Mouse (Mus musculus) CH12.LX (cell line): Measurements from ENCODE around the gene Cradd. TPM values are rescaled to one million over a fixed set of nuclear protein-coding genes. Genes with fewer than 3 reads are reported as not detected.

Experiments used
- DNase-seq: peaks from one replicate; pipeline ENCODE4 v3.0.0-alpha.2; 2013; ENCODE audit errors: extremely low read depth
- H3K27ac ChIP-seq: 2 replicates; pipeline ENCODE4 v1.5.1; 2012; ENCODE audit warnings: low read depth, mild to moderate bottlenecking, control low read depth, moderate library complexity; ENCODE audit not compliant: insufficient read depth
- H3K27me3 ChIP-seq: replicated peaks from 2 replicates; pipeline ENCODE3; 2012; ENCODE audit warnings: inconsistent platforms
- H3K36me3 ChIP-seq, 2 experiments: replicated peaks in 1 of 2; 2 replicates each; pipeline versions ENCODE3 to v1.6.1; 2012; ENCODE audit warnings: inconsistent platforms in 1 of 2, low read length in 1 of 2, mild to moderate bottlenecking in 1 of 2, mixed read lengths in 1 of 2, moderate library complexity in 1 of 2; ENCODE audit not compliant: control insufficient read depth in 1 of 2, insufficient read depth in 1 of 2
- H3K4me1 ChIP-seq, 2 experiments: 2 replicates each; pipeline ENCODE4 v1.6.1; 2012; ENCODE audit warnings: inconsistent platforms in 1 of 2, moderate library complexity in 1 of 2; ENCODE audit not compliant: insufficient read depth in 2 of 2, control insufficient read depth in 1 of 2
- H3K4me2 ChIP-seq: 2 replicates; pipeline ENCODE4 v1.6.1; 2012; ENCODE audit warnings: low read depth, mild to moderate bottlenecking, control low read depth; ENCODE audit not compliant: poor library complexity, insufficient read depth, severe bottlenecking
- H3K4me3 ChIP-seq, 3 experiments: fragments of 150-350 bp in 1 of 3; sonication (generic) in 1 of 3; replicated peaks in 1 of 3; 2 replicates each; pipeline versions ENCODE3 to v1.5.1; 2011 to 2012; ENCODE audit warnings: low read depth in 2 of 3, low read length in 2 of 3, mild to moderate bottlenecking in 2 of 3, moderate library complexity in 2 of 3, control low read depth in 1 of 3, improper control_type of control experiment in 1 of 3, inconsistent platforms in 1 of 3, mixed read lengths in 1 of 3; ENCODE audit not compliant: poor library complexity in 1 of 3
- H3K79me2 ChIP-seq: replicated peaks from 2 replicates; pipeline ENCODE4 v1.6.1; 2012; ENCODE audit warnings: mild to moderate bottlenecking, moderate library complexity; ENCODE audit not compliant: control insufficient read depth, poor library complexity, insufficient read depth, severe bottlenecking; ENCODE audit errors: extremely low read depth
- H3K9ac ChIP-seq: 2 replicates; pipeline ENCODE4 v1.6.1; 2012; ENCODE audit warnings: low read depth, mild to moderate bottlenecking, control low read depth, moderate library complexity; ENCODE audit not compliant: insufficient read depth
- H3K9me3 ChIP-seq: replicated peaks from 2 replicates; pipeline ENCODE3; 2012; ENCODE audit warnings: low read length, inconsistent platforms, mixed read lengths
- ELF1 ChIP-seq: IDR thresholded peaks from 2 replicates; pipeline ENCODE4 v1.6.1; 2014; ENCODE audit warnings: low read depth, mild to moderate bottlenecking, inconsistent platforms, low read length, improper control_type of control experiment
- ETS1 ChIP-seq: conservative IDR thresholded peaks from 2 replicates; pipeline ENCODE4 v1.6.1; 2012; ENCODE audit warnings: low read depth, mild to moderate bottlenecking, inconsistent platforms, low read length, improper control_type of control experiment, moderate library complexity
- JUND ChIP-seq: conservative IDR thresholded peaks from 2 replicates; pipeline ENCODE4 v1.6.1; 2011; ENCODE audit warnings: low read depth, low read length, improper control_type of control experiment
- KAT2A ChIP-seq: IDR thresholded peaks from 2 replicates; pipeline ENCODE4 v1.6.1; 2012; ENCODE audit warnings: low read length, improper control_type of control experiment, inconsistent platforms; ENCODE audit not compliant: insufficient replicate concordance
- MAFK ChIP-seq: IDR thresholded peaks from 2 replicates; pipeline ENCODE4 v1.6.1; 2011; ENCODE audit warnings: low read length, improper control_type of control experiment; ENCODE audit not compliant: insufficient replicate concordance
- MXI1 ChIP-seq: IDR thresholded peaks from 2 replicates; pipeline ENCODE4 v1.6.1; 2011; ENCODE audit warnings: mild to moderate bottlenecking, low read depth, low read length, improper control_type of control experiment
- POLR2AphosphoS2 ChIP-seq: IDR thresholded peaks from 2 replicates; pipeline ENCODE4 v1.6.1; 2011; ENCODE audit warnings: low read depth, low read length, improper control_type of control experiment
- RAD21 ChIP-seq: IDR thresholded peaks from 2 replicates; pipeline ENCODE4 v1.6.1; 2011; ENCODE audit warnings: low read depth, mild to moderate bottlenecking, low read length, improper control_type of control experiment, moderate library complexity
- TBP ChIP-seq: conservative IDR thresholded peaks from 2 replicates; pipeline ENCODE4 v1.6.1; 2011; ENCODE audit warnings: low read depth, low read length, improper control_type of control experiment
- ZMIZ1 ChIP-seq: IDR thresholded peaks from 2 replicates; pipeline ENCODE4 v1.6.1; 2012; ENCODE audit warnings: low read depth, mild to moderate bottlenecking, inconsistent platforms, low read length, improper control_type of control experiment
- ZNF384 ChIP-seq: IDR thresholded peaks from 2 replicates; pipeline ENCODE4 v1.6.1; 2012; ENCODE audit warnings: low read depth, low read length, improper control_type of control experiment, inconsistent platforms
- dilution Hi-C: fragments of 300-500 bp; cut with MboI; formaldehyde crosslinking; loops from 2 replicates; pipeline ENCODE4 v1.14.3; 2020; ENCODE audit warnings: low sequenced_read_pairs; ENCODE audit not compliant: extremely low pct_unique_long_range_greater_than_20kb, extremely low pct_ligation_motif_present
- in situ Hi-C: fragments of 300-500 bp; cut with MboI; formaldehyde crosslinking; loops from 3 replicates; pipeline ENCODE4 v1.14.3; 2019; ENCODE audit warnings: low sequenced_read_pairs, low pct_ligation_motif_present, low pct_unique_long_range_greater_than_20kb, mixed read lengths
- polyA plus RNA-seq: library from polyadenylated mRNA; unstranded; fragments of >175 nt; gene quantifications from 2 replicates; pipeline ENCODE4 v1.2.1, GENCODE M21; 2012; ENCODE audit warnings: low read depth; ENCODE audit not compliant: insufficient read length
- total RNA-seq, 2 experiments: library from RNA; depleted of rRNA; stranded (reverse); fragments of 300-350 nt in 1 of 2; fragments of >200 nt in 1 of 2; gene quantifications; 2 replicates each; pipeline ENCODE4 v1.2.3; 2012 to 2014

The Cradd gene
- total and polyA plus RNA-seq, 3 experiments, result 5.6 to 8.8 (median 5.6) TPM

GRCm38 (mm10) chr10:95238667-95239066, 85.3 kb downstream of the Cradd start:
- no peaks in the 10 kb centered on the region for H3K27me3 ChIP-seq
- in situ Hi-C loops (no loop called here), dilution Hi-C loops (no loop called here)
- H3K9ac ChIP-seq, result no peak overlapping the region
- H3K4me2 ChIP-seq, result no peak overlapping the region
- no peaks in the 10 kb centered on the region for H3K36me3 ChIP-seq
- no peaks in the 10 kb centered on the region for H3K9me3 ChIP-seq
- no peak overlapping the region for H3K4me3 ChIP-seq
- H3K27ac ChIP-seq, result no peak overlapping the region
- no peaks in the 10 kb centered on the region for H3K4me1 ChIP-seq
- H3K79me2 ChIP-seq, result no peaks in the 10 kb centered on the region
- TF ChIP-seq MXI1 (no peak), RAD21 (no peak), TBP (no peak), ZMIZ1 (no peak), ELF1 (no peak)
- no peak for DNase-seq

GRCm38 (mm10) chr10:95236226-95236625, 87.7 kb downstream of the Cradd start:
- no peaks in the 10 kb centered on the region for H3K27me3 ChIP-seq
- dilution Hi-C loops (no loop called here), in situ Hi-C loops (no loop called here)
- TF ChIP-seq JUND, result no peak
- no peaks in the 10 kb centered on the region for H3K36me3 ChIP-seq
- DNase-seq, result no peak
- no peaks in the 10 kb centered on the region for H3K4me1 ChIP-seq
- no peak overlapping the region for H3K4me3 ChIP-seq
- no peak overlapping the region for H3K27ac ChIP-seq
- no peaks in the 10 kb centered on the region for H3K79me2 ChIP-seq
- H3K9ac ChIP-seq, result no peak overlapping the region
- no peaks in the 10 kb centered on the region for H3K9me3 ChIP-seq
- H3K4me2 ChIP-seq, result no peak overlapping the region

GRCm38 (mm10) chr10:95234661-95235060, 89.3 kb downstream of the Cradd start:
- H3K79me2 ChIP-seq, result no peaks in the 10 kb centered on the region
- TF ChIP-seq ZNF384 (no peak), ETS1 (no peak), KAT2A (no peak), POLR2AphosphoS2 (no peak), MAFK (no peak)
- TF ChIP-seq, all 38 proteins: peak for 0
- Histone ChIP-seq H3K27me3 (no peaks in the 10 kb centered on the region), H3K9ac (no peak overlapping the region), H3K9me3 (no peaks in the 10 kb centered on the region), H3K36me3 (no peaks in the 10 kb centered on the region), H3K4me2 (no peak overlapping the region), H3K4me3 (no peak overlapping the region), H3K4me1 (peaks cover 0 to 3% of the 10 kb centered on the region in 2 experiments; a peak in 1 of 4 replicates), H3K27ac (no peak overlapping the region)
- in situ Hi-C loops (no loop called here), dilution Hi-C loops (no loop called here)
- DNase-seq, result no peak
